Mouse (Mus musculus) heart, postnatal 25 days (tissue): ENCODE measurements around the gene Mrpl48. TPM values are rescaled to one million over a fixed set of nuclear protein-coding genes. Genes with fewer than 3 reads are reported as not detected.

Experiments used
- DNase-seq: peaks from one replicate; pipeline ENCODE4 v3.0.0; 2022; ENCODE audit warnings: low spot score
- intact Hi-C: fragments of 180-260 bp; cut with DNase I; formaldehyde crosslinking; loops from one replicate; pipeline ENCODE4 v1.15.1; 2025
- total RNA-seq, 2 experiments: library from RNA; stranded (reverse); gene quantifications; 2 replicates each; pipeline ENCODE4 v1.2.3; 2021

Gene Mrpl48
- total RNA-seq, 2 experiments from 2014 or later = 67.1 to 79.0 TPM

DNA sequence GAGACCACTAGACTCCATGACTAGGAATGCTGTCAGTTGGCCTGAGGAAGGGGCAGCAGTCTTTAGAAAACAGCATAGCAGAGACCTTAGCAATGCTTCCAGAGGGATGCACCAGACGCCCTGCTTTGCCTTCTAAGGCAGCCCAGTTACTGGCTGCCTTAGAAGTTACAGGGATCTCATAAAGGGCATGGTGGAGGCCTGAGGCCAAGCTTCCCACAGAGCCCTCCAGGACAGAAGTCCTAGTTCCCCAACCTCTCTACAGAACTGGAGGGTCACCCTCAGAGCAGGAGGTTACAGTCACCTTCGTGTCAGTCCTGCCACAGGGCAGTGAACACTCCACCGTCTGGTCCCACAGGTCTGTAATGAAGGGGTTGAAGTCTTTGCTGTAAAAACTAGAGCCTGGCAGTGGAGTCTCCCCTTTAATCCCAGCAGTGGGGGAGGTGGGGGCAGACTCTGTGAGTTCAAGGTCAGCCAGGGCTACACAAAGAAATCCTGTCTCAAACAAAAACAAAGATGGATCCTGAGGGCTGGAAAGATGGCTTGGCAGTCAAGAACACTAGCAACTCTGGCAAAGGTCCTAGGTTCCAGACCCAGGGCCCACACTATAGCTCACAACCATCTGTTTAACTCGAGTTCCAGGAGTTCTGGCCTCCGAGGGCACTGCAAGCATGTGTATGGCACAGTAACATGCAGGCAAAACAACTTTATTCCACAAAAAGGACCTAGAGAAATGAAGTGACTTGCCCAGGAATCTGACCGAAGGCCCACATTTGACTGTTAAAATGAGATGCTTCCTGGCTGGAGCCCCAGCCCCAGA lies 106.9 kb downstream of the Mrpl48 start:
- intact Hi-C loops = no loop called here
- DNase-seq = no peak

DNA sequence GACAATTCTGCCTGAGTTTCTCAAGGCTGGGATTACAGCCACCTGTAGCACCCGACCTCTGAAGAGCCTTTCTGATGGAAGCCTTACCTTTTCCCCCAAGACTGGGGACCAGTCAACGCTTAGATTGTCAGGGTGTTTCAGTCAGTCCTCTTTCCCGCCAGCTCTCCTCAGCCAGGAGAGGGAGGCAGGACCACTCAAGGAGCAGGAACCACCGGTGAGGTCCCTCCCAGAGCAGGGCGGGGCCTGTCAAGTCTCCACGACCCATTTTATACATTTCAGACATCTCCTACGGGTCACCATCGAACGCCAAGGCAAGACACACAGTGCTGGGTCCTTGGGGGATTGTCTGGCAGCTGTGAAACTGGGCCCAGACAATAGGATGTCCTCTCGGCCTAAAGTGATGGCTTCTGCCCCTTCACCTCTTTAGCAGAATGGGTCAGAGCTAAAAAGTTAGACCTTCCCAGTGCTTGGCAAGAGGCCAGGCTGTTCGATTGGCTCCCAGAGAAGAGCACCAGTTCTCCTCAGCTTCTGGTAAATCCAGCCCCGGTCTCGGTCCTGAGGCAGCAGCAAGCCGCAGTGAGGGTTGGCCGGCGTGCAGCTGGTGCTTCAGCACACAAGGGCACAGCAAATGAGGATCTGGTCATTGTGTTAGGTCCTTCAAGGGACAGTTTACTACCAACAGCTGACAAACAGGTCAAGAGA lies 107.7 kb downstream of the Mrpl48 start:
- DNase-seq = no peak
- intact Hi-C loops = no loop called here

DNA sequence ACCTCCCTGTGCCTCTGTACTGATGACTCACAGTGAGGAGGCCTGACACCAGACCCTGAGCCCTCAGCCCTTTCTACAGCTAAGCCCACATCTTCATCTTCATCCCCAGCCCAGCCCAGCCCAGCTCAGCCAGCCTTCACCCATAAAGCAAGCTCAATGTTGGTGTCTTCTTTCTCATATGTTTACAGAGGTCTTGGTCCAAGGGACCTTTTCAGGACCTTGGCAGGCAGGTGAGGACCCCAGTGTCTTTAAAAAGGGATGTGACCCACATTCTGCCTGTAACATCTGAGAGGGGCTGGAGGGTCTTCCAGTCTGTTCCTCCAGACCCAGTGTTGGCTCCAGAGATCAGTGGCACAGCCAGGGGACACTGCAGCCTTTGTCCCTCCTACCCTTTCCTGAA lies 108.6 kb downstream of the Mrpl48 start:
- intact Hi-C loops = no loop called here
- no peak for DNase-seq

DNA sequence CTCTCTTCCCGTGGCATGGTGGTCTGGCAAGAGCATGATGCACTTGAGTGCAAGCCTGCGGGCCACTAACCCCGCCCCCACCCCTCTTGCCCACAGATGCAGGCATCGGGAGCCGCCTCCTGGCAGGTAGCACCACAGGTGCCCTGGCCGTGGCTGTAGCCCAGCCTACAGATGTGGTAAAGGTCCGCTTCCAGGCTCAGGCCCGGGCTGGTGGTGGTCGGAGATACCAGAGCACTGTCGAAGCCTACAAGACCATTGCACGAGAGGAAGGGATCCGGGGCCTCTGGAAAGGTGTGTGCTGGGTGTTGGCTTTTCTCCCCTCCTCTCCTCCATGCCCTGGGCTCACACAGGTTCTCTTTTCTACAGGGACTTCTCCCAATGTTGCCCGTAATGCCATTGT lies 110.1 kb downstream of the Mrpl48 start:
- intact Hi-C loops = no loop called here

DNA sequence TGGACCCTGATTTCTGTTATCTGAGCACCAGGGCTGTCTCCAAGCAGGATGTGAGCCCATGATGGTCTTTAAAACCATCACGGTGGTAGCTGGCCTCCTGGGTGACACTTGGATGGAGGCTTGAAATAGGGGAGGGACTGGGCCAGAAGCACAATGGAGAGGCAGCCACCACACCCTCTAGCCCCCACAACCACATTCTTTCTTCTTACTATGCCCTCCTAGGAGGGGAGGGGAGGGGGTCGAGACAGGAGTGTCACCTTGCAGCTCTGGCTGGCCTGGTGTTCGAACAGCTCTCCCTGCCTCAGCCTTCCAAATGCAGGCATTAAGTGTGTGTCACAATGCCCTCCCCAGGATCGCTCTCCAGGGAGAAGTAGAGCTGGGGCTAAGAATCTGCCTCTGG lies 110.7 kb downstream of the Mrpl48 start:
- no peak for DNase-seq
- intact Hi-C loops = no loop called here

More for the DNA sequence above, 110.1 kb downstream of the Mrpl48 start:
- no peak for DNase-seq

DNA sequence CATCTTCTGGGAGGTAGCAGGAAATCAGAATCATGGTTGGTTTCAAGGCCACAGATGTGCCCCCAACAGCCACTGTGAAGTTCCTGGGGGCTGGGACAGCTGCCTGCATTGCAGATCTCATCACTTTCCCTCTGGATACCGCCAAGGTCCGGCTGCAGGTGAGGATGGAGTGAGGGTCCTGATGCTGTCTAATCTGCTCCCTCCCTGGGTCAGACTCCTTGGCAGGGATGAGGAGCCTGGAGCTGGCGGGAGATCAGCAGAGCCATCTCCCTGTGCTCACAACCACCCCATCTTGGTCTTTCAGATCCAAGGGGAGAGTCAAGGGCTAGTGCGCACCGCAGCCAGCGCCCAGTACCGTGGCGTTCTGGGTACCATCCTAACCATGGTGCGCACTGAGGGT lies 111.3 kb downstream of the Mrpl48 start:
- intact Hi-C loops = no loop called here
- no peak for DNase-seq

DNA sequence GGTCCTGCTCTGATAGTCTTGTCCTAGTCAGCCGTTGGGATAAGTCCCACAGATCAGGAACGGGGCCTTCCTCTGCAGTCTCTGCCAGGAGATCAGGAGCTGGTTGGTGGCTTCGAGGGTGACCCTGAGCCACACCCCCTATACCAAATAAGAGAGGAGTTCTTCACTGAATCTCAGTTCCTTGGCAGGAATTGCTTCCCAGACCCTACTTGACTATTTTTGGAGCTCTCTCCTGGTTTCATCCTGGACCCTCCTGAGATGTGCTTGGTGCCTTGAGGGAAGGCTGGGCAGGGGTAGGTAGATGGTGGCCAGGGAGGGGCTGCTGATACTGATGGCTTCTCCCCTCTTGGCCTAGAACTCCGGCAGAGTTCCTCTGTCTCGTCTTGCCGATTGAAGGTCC lies 111.7 kb downstream of the Mrpl48 start:
- intact Hi-C loops = no loop called here
- DNase-seq = no peak

Other genes with a start within 250 kb of the Mrpl48 start
- 1 to 10 TPM; 8.0 to 9.9 TPM for gene C2cd3, start 236.1 kb downstream of the Mrpl48 start, total RNA-seq
- 10 to 100 TPM; 38.3 to 43.4 TPM for gene Ppme1, start 236.0 kb downstream of the Mrpl48 start, total RNA-seq
- 10 to 100 TPM; 40.6 to 49.9 TPM for gene Ucp3, start 135.3 kb downstream of the Mrpl48 start, total RNA-seq
- 100 to 1,000 TPM; 426 to 460 TPM for gene Ucp2, start 115.0 kb downstream of the Mrpl48 start, total RNA-seq
- gene Dnajb13, start 93.3 kb downstream of the Mrpl48 start, total RNA-seq = not detected
- gene Coa4, start 71.2 kb downstream of the Mrpl48 start, total RNA-seq = 10 to 100 TPM; 14.1 to 16.3 TPM
- 10 to 100 TPM; 61.3 to 68.2 TPM for gene Rab6a, start 891 bp downstream of the Mrpl48 start, total RNA-seq
- 1 to 10 TPM; 2.7 to 4.0 TPM for gene Plekhb1, start 54.1 kb upstream of the Mrpl48 start, total RNA-seq
- 10 to 100 TPM; 39.2 to 44.9 TPM for gene Fam168a, start 98.3 kb upstream of the Mrpl48 start, total RNA-seq